Mouse (Mus musculus) hindbrain, postnatal 0 days (tissue): ENCODE measurements around the gene Trappc3. TPM values are rescaled to one million over a fixed set of nuclear protein-coding genes. Genes with fewer than 3 reads are reported as not detected.

Source experiments
- ATAC-seq: fragments of 200-750 bp; cut with Nextera tagmentation; 2 replicates; pipeline ENCODE4 v1.8.0; 2017; ENCODE audit warnings: mild to moderate bottlenecking, moderate TSS enrichment, moderate library complexity
- DNase-seq: peaks from one replicate; pipeline ENCODE4 v3.0.0-alpha.2; 2015; ENCODE audit warnings: low spot score
- H3K27ac ChIP-seq: fragments of 300-500 bp; sonication (generic); 2 replicates; pipeline ENCODE4 v1.5.1; 2014; ENCODE audit warnings: mild to moderate bottlenecking
- H3K27me3 ChIP-seq: fragments of 300-500 bp; sonication (generic); 2 replicates; pipeline ENCODE4 v1.6.1; 2014; ENCODE audit warnings: low read length, mixed read lengths; ENCODE audit not compliant: insufficient read depth
- H3K36me3 ChIP-seq: fragments of 300-500 bp; sonication (generic); 2 replicates; pipeline ENCODE4 v1.6.1; 2014; ENCODE audit warnings: low read length, mixed read lengths; ENCODE audit not compliant: insufficient read depth
- H3K4me1 ChIP-seq: fragments of 300-500 bp; sonication (generic); 2 replicates; pipeline ENCODE4 v1.6.1; 2014; ENCODE audit warnings: antibody characterized with exemption, low read length, mixed read lengths; ENCODE audit not compliant: insufficient read depth
- H3K4me2 ChIP-seq: fragments of 300-500 bp; sonication (generic); 2 replicates; pipeline ENCODE4 v1.6.1; 2014; ENCODE audit warnings: low read depth, mild to moderate bottlenecking, low read length, moderate library complexity, mixed read lengths
- H3K4me3 ChIP-seq: fragments of 300-500 bp; sonication (generic); 2 replicates; pipeline ENCODE4 v1.5.1; 2014; ENCODE audit warnings: low read length
- H3K9ac ChIP-seq: fragments of 300-500 bp; sonication (generic); replicated peaks from 2 replicates; pipeline ENCODE4 v1.6.1; 2014; ENCODE audit warnings: mild to moderate bottlenecking, low read length, moderate library complexity, mixed read lengths
- H3K9me3 ChIP-seq: fragments of 300-500 bp; sonication (generic); 2 replicates; pipeline ENCODE4 v1.6.1; 2016; ENCODE audit warnings: low read length, mixed read lengths
- CTCF ChIP-seq: IDR thresholded peaks from 2 replicates; pipeline ENCODE4 v1.5.1; 2016; ENCODE audit warnings: antibody characterized with exemption, control low read depth, low read depth
- WGBS: fragments of 180-500 bp; shearing (Covaris S2); extraction: QIAGEN DNeasy Blood & Tissue Kit; methylation state at CpG from one replicate; pipeline ENCODE4 v1.1.7; 2014; 5-methylcytosine and 5-hydroxymethylcytosine counted together
- polyA plus RNA-seq: library from polyadenylated mRNA; unstranded; fragments of >200 nt; fragmentation: Nextera tagmentation; extraction: Ambion mirVana; gene quantifications from 2 replicates; pipeline ENCODE4 v1.2.1, GENCODE M21; 2015
- total RNA-seq: library from RNA; depleted of rRNA; stranded (reverse); fragments of >200 nt; gene quantifications from 2 replicates; pipeline ENCODE4 v1.2.3, GENCODE M21; 2014

The Trappc3 gene
- total and polyA plus RNA-seq, 2 experiments from 2014 or later: 97.4 to 188 TPM

DNA sequence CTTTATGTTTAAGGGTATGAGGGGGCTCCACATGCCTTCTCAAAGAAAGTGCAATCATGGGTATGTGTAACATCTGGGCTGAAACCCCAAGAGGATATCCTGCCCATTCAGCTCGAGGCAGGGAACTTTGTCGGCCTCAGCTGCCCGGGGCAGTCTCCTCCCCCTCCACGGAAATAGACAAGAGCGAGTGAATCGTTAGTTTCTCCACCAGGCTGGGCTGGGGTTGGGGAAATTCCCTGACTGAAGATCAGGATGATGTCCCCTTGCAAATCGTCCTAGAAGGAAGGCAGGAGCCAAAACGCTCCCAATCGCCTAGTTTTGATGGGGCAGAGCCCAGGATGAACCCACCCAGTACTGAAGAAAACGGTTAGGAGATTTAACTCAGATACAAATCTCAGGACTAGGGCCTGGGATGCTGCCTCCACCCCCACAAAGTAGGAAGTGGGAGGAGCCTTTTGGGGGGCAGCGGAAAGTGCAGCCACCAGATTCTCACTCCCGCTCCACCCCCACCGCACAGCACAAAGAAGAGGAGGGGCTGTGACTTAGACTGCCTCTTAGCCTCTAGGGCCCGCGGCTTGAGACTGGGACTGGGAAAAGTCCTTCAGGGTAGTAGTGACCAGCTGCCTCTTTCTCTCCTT lies 2.5 kb upstream of the Trappc3 start:
- peaks cover 19% of the 10 kb centered on the region for H3K4me1 ChIP-seq
- H3K4me3 ChIP-seq: no peak overlapping the region
- peak overlapping the region; percentile 25; the same call in 1 of the 2 replicates for H3K4me2 ChIP-seq
- H3K27me3 ChIP-seq: no peaks in the 10 kb centered on the region
- DNase-seq: peak; percentile 45
- peak overlapping the region; percentile 29; the same call in 1 of the 2 replicates for H3K9ac ChIP-seq
- H3K9me3 ChIP-seq: no peaks in the 10 kb centered on the region
- 3% methylated on average over 15 of the region's 15 CpGs for WGBS
- H3K27ac ChIP-seq: peak overlapping the region; percentile 52; the same call in 1 of the 2 replicates
- no peak for ATAC-seq
- no peaks in the 10 kb centered on the region for H3K36me3 ChIP-seq
- TF ChIP-seq CTCF: no peak

DNA sequence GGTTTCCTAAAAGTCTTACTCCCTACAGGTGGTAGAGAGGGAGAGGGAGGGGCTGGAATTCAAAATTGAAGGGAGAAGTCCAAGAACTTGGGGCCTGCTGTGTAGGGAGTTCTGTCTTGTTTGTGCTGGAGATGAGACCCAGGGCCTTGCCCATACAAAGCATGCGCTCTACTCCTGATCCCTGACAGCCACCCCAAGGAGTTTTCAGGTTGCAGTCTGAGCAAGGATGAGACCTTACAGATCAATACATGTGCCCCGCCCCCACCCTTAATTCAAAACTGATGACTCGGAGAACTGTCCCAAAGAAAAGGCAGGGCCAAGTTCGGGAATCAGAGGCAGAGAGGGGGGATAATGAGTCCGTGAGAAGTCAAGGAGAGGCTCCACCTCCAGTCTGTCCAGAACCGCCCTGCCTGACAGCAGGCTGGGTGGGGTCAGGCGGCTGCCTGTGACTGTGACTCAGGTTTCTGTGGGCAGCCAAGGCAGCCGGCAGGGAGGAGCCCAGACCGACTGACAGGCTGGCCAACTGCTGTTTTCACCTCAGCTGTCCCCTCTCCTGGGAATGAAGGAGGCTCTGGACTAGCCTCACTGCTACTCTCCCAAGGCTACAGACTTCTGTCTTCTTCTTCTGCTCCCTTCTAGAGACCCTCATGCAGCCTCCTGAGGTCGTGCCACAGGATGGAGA lies 1.5 kb upstream of the Trappc3 start:
- no peaks in the 10 kb centered on the region for H3K36me3 ChIP-seq
- DNase-seq (no peak), ATAC-seq (no peak)
- no peak overlapping the region for H3K4me2 ChIP-seq
- H3K4me1 ChIP-seq: peaks cover 19% of the 10 kb centered on the region
- H3K9ac ChIP-seq: no peak overlapping the region
- H3K9me3 ChIP-seq: no peaks in the 10 kb centered on the region
- WGBS: 12% methylated on average over 10 of the region's 10 CpGs
- TF ChIP-seq CTCF: no peak
- peak overlapping the region; percentile 15; the same call in 1 of the 2 replicates for H3K27ac ChIP-seq
- H3K4me3 ChIP-seq: no peak overlapping the region
- H3K27me3 ChIP-seq: no peaks in the 10 kb centered on the region

DNA sequence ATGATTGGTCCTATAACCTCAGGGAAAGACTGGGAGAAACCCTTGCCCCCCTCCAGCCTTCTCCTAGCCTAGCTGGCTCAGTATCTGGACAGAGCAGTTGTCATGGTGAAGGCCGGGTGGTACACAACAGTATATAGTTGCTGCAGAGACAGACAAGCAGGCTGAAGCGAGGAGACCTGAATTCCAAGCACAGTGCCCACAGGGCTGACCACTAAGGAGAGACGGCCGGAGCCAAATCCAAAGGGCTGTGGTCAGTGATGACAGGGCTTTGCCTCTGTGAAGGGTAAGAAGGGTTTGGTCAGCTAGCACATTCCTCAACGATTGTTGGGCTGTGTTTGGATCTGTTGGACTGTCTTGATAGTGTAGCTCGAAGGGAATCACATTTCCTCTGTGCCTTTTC lies 859 bp upstream of the Trappc3 start:
- Histone ChIP-seq H3K4me1 (peaks cover 19% of the 10 kb centered on the region), H3K9me3 (no peaks in the 10 kb centered on the region), H3K4me3 (no peak overlapping the region), H3K27me3 (no peaks in the 10 kb centered on the region), H3K27ac (peak overlapping the region; percentile 20; the same call in 1 of the 2 replicates), H3K4me2 (no peak overlapping the region), H3K36me3 (no peaks in the 10 kb centered on the region), H3K9ac (no peak overlapping the region)
- no peak for DNase-seq
- ATAC-seq: no peak
- 77% methylated on average over 6 of the region's 6 CpGs for WGBS
- no peak for TF ChIP-seq CTCF

DNA sequence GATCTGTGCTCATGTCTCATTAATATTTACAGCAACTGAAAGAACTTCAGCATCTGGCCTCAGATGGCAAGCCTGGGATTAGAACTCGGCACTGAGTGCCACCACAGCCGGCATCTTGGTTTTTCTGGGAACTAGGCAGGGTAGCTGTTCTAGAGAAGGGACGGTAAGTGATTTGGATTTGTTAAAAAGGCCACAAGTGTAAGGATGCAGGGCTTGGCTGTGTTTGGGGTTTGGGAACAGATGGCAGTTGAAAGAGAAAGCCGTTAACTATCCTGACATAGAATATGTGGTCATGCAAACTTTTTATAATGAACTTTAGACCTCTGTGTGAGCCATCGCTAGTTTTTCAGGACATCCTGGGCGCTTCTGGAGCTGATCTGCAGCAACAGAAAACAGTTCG lies 450 bp upstream of the Trappc3 start:
- peak overlapping the region; percentile 83; the same call in 1 of the 2 replicates for H3K4me3 ChIP-seq
- WGBS: 44% methylated on average over 7 of the region's 7 CpGs
- ATAC-seq: no peak

DNA sequence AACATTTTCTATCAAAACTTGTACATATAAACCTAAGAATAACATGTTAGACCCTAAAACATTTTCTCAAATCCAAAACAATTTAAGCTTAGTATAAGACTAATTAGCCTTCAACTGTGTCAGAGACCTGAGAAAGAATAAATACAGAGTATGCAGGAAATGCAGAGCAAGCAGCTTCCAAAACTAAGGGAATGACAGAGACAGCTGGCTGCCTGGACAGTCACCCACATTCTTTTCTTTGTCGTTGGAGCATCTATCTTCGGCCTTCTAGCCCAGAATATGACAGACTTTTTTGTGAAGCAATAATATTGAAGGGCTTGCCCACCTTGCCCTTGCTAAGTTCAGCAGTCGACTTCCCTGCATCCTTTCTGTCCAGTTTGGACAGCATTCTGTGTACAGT lies 7.2 kb downstream of the Trappc3 start:
- DNase-seq (no peak), ATAC-seq (no peak)
- H3K4me1 ChIP-seq: no peaks in the 10 kb centered on the region
- no peak for TF ChIP-seq CTCF
- no peak overlapping the region for H3K4me3 ChIP-seq
- H3K9me3 ChIP-seq: no peaks in the 10 kb centered on the region
- H3K27ac ChIP-seq: no peak overlapping the region
- H3K36me3 ChIP-seq: no peaks in the 10 kb centered on the region
- H3K4me2 ChIP-seq: no peak overlapping the region
- no peaks in the 10 kb centered on the region for H3K27me3 ChIP-seq
- H3K9ac ChIP-seq: no peak overlapping the region
- 80% methylated on average over 3 of the region's 3 CpGs for WGBS

More for the DNA sequence above, 450 bp upstream of the Trappc3 start:
- Histone ChIP-seq H3K4me2 (peak overlapping the region; percentile 85; the same call in 1 of the 2 replicates), H3K9ac (no peak overlapping the region), H3K4me1 (peaks cover 19% of the 10 kb centered on the region), H3K27me3 (no peaks in the 10 kb centered on the region), H3K9me3 (no peaks in the 10 kb centered on the region), H3K27ac (peak overlapping the region; percentile 20; the same call in 1 of the 2 replicates), H3K36me3 (no peaks in the 10 kb centered on the region)
- no peak for DNase-seq
- TF ChIP-seq CTCF: no peak

DNA sequence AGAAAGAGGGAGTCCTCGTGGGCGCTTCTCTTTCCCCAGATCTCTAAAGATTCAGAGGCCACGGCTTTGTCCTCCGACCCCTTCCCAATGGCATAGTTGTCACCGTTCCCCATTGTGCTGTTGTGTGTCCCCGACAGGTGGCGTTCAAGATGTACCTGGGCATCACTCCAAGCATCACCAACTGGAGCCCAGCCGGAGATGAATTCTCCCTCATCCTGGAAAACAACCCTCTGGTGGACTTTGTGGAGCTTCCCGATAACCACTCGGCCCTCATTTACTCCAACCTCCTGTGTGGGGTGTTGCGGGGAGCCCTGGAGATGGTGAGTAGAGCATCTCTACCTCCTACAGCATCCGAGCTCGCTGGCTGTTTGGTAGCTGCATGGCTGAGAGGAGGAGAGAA lies 11.6 kb downstream of the Trappc3 start:
- TF ChIP-seq CTCF: peak; percentile 30
- H3K4me3 ChIP-seq: no peak overlapping the region
- H3K9ac ChIP-seq: no peak overlapping the region
- ATAC-seq: no peak
- no peak overlapping the region for H3K4me2 ChIP-seq
- no peaks in the 10 kb centered on the region for H3K9me3 ChIP-seq
- peaks cover 4% of the 10 kb centered on the region; the same call in 1 of the 2 replicates for H3K4me1 ChIP-seq
- H3K27me3 ChIP-seq: no peaks in the 10 kb centered on the region
- WGBS: 67% methylated on average over 13 of the region's 13 CpGs
- DNase-seq: peak; percentile 48
- no peak overlapping the region for H3K27ac ChIP-seq
- H3K36me3 ChIP-seq: no peaks in the 10 kb centered on the region
